Mouse (Mus musculus) midbrain, embryonic 14.5 days (tissue): ENCODE measurements at regions not wholly inside any gene's neighbourhood (a gene's known extent, or its start where the extent isn't known, plus 50 kb on each side); places are given as distances from the start of the nearest gene placed in this dataset.

Experiments
- ATAC-seq: fragments of 200-750 bp; cut with Nextera tagmentation; 2 replicates; pipeline ENCODE4 v1.8.0; 2017; ENCODE audit warnings: moderate number of reproducible peaks, moderate library complexity; ENCODE audit not compliant: low FRiP score, low TSS enrichment
- DNase-seq: peaks from one replicate; pipeline ENCODE4 v3.0.0-alpha.2; 2015
- H3K27ac ChIP-seq: fragments of 300-500 bp; sonication (generic); replicated peaks from 2 replicates; pipeline ENCODE4 v1.5.1; 2014; ENCODE audit warnings: mild to moderate bottlenecking, low read depth, low read length, moderate library complexity
- H3K27me3 ChIP-seq: fragments of 300-500 bp; sonication (generic); 2 replicates; pipeline ENCODE4 v1.6.1; 2014; ENCODE audit warnings: low read length, control low read depth, mixed read lengths; ENCODE audit not compliant: control insufficient read depth, insufficient read depth
- H3K36me3 ChIP-seq: fragments of 300-500 bp; sonication (generic); 2 replicates; pipeline ENCODE4 v1.6.1; 2014; ENCODE audit warnings: low read length, control low read depth; ENCODE audit not compliant: control insufficient read depth, insufficient read depth
- H3K4me1 ChIP-seq: fragments of 300-500 bp; sonication (generic); 2 replicates; pipeline ENCODE4 v1.6.1; 2014; ENCODE audit warnings: mild to moderate bottlenecking, antibody characterized with exemption, low read length, control low read depth; ENCODE audit not compliant: control insufficient read depth, insufficient read depth
- H3K4me2 ChIP-seq: fragments of 300-500 bp; sonication (generic); 2 replicates; pipeline ENCODE4 v1.6.1; 2014; ENCODE audit warnings: mild to moderate bottlenecking, low read length, moderate library complexity
- H3K4me3 ChIP-seq: fragments of 300-500 bp; sonication (generic); replicated peaks from 2 replicates; pipeline ENCODE4 v1.5.1; 2014; ENCODE audit warnings: low read depth, low read length
- H3K9ac ChIP-seq: fragments of 300-500 bp; sonication (generic); replicated peaks from 2 replicates; pipeline ENCODE4 v1.6.1; 2014; ENCODE audit warnings: mild to moderate bottlenecking, low read length, moderate library complexity
- H3K9me3 ChIP-seq: fragments of 300-500 bp; sonication (generic); 2 replicates; pipeline ENCODE4 v1.6.1; 2016; ENCODE audit warnings: low read length, control low read depth, mixed read lengths; ENCODE audit not compliant: control insufficient read depth
- WGBS: fragments of 180-500 bp; shearing (Covaris S2); extraction: QIAGEN DNeasy Blood & Tissue Kit; methylation state at CpG from one replicate; pipeline ENCODE4 v1.1.7; 2014; 5-methylcytosine and 5-hydroxymethylcytosine counted together

DNA sequence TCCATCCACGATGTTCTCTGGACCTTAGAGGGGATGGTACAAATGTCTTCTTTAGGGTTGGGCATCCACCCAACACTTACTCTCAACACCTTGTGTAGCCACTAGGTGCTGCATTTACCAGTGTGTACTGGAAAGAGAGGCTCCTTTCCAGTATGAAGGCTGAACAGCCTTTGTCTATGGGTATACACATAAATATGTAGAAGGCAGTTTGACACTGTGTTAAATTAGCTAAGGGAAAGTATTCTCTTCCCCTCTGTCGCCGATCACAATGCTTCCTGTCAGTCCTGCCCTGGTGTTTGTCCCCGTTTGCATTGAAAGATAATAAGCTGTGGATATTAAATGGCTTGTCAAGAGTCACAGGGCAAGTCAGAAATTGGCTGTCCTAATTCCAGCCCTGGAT lies 104.0 kb upstream of the Ddit4l start:
- Histone ChIP-seq H3K9me3 (no peaks in the 10 kb centered on the region), H3K9ac (no peak overlapping the region), H3K4me1 (no peaks in the 10 kb centered on the region), H3K27me3 (no peaks in the 10 kb centered on the region), H3K4me3 (no peak overlapping the region), H3K27ac (no peak overlapping the region), H3K4me2 (no peak overlapping the region), H3K36me3 (no peaks in the 10 kb centered on the region)
- DNase-seq (no peak), ATAC-seq (no peak)
- 36% methylated on average over 4 of the region's 4 CpGs for WGBS

DNA sequence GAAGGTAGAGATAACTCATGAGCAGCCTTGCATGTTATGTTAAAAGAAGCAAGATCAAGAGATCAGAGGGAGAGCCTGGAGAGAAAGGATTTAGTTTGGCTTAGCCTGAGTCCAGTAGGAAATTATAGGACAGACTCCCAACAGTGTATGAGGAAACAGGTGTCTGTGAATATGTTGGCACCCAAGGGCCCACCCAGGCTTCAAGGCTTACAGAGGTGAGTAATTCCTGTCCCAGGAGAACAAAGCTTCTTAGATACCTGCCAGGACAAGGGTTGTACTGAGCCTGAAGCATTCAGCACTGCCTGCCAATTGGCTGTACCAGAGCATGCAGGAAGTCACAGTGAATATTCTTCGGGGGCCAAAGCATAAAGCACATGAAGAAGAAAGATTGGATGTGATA lies 101.2 kb upstream of the Ddit4l start:
- no peak for DNase-seq
- H3K27ac ChIP-seq: no peak overlapping the region
- 93% methylated on average over 1 of the region's 1 CpGs for WGBS

GRCm38 (mm10) chr3:137525606-137526575 lies 95.5 kb upstream of the Ddit4l start:
- ATAC-seq (no peak), DNase-seq (no peak)
- Histone ChIP-seq H3K4me1 (peaks cover 10% of the 10 kb centered on the region; the same call in 1 of the 2 replicates), H3K36me3 (no peaks in the 10 kb centered on the region), H3K4me2 (no peak overlapping the region), H3K9ac (no peak overlapping the region), H3K9me3 (no peaks in the 10 kb centered on the region), H3K27me3 (no peaks in the 10 kb centered on the region), H3K27ac (no peak overlapping the region), H3K4me3 (no peak overlapping the region)
- 78% methylated on average over 12 of the region's 12 CpGs for WGBS

More for the DNA sequence above, 101.2 kb upstream of the Ddit4l start:
- no peaks in the 10 kb centered on the region for H3K9me3 ChIP-seq
- H3K36me3 ChIP-seq: no peaks in the 10 kb centered on the region
- no peak overlapping the region for H3K4me2 ChIP-seq
- no peak overlapping the region for H3K9ac ChIP-seq
- no peak overlapping the region for H3K4me3 ChIP-seq
- no peaks in the 10 kb centered on the region for H3K4me1 ChIP-seq
- no peak for ATAC-seq
- H3K27me3 ChIP-seq: no peaks in the 10 kb centered on the region

DNA sequence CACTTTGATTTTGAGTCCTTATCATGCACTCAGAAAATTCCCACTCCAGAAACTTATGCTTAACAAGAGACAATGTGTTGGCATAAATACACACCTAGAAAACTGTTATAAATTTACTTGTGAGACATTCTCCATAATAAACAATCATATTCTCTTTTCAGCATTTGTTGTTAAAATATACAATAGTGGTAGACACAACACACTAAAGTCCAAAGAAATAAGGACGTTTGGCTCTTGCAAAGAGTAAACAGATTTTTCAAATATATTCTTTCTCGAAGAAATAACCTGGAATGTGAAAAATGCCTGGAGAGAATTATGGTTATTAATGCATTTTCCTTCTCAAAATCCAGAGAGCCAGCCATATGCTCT lies 91.8 kb upstream of the Ddit4l start:
- H3K4me1 ChIP-seq: peaks cover 10% of the 10 kb centered on the region; the same call in 1 of the 2 replicates
- H3K27ac ChIP-seq: 0 out of 2 replicates have a peak overlapping the region, but pooled peaks have one; percentile 34
- H3K27me3 ChIP-seq: no peaks in the 10 kb centered on the region
- H3K36me3 ChIP-seq: no peaks in the 10 kb centered on the region
- no peak overlapping the region for H3K4me2 ChIP-seq
- ATAC-seq (no peak), DNase-seq (no peak)
- H3K4me3 ChIP-seq: no peak overlapping the region
- H3K9ac ChIP-seq: no peak overlapping the region
- 53% methylated on average over 2 of the region's 2 CpGs for WGBS
- no peaks in the 10 kb centered on the region for H3K9me3 ChIP-seq

GRCm38 (mm10) chr3:137529961-137530609 lies 91.3 kb upstream of the Ddit4l start:
- no peak overlapping the region for H3K4me3 ChIP-seq
- H3K36me3 ChIP-seq: no peaks in the 10 kb centered on the region
- WGBS: 28% methylated on average over 7 of the region's 7 CpGs
- no peaks in the 10 kb centered on the region for H3K9me3 ChIP-seq
- ATAC-seq: peak; percentile 46; the same call in 1 of the 2 replicates
- no peak overlapping the region for H3K9ac ChIP-seq
- no peaks in the 10 kb centered on the region for H3K27me3 ChIP-seq
- DNase-seq: peak; percentile 36
- H3K27ac ChIP-seq: peak overlapping the region; percentile 34; the same call in 1 of the 2 replicates
- peaks cover 10% of the 10 kb centered on the region; the same call in 1 of the 2 replicates for H3K4me1 ChIP-seq
- no peak overlapping the region for H3K4me2 ChIP-seq

DNA sequence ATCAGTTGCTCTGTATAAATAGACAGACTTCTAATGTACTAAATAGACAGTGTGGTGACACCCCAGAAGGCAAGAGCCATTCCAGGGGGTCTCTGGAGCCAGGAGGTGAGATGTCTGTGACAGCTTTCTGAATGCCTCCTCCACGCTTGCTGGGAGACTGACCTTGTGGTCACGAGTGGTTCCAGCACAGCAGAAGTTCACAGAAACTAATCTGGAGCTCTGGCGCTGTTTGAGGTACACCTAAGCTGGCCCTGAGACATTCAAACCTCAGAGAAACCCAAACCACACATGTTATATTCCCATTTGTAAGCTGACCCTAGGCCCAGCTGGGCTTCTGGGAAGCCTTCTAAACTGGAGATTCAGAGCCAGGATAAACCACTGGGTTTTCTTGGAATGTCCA lies 79.7 kb upstream of the Ddit4l start:
- peaks cover 12% of the 10 kb centered on the region; the same call in 1 of the 2 replicates for H3K27me3 ChIP-seq
- no peaks in the 10 kb centered on the region for H3K36me3 ChIP-seq
- H3K9ac ChIP-seq: no peak overlapping the region
- no peak for DNase-seq
- no peak overlapping the region for H3K4me3 ChIP-seq
- H3K9me3 ChIP-seq: no peaks in the 10 kb centered on the region
- no peaks in the 10 kb centered on the region for H3K4me1 ChIP-seq
- H3K27ac ChIP-seq: no peak overlapping the region
- ATAC-seq: no peak
- 79% methylated on average over 3 of the region's 3 CpGs for WGBS
- H3K4me2 ChIP-seq: no peak overlapping the region

GRCm38 (mm10) chr3:137542343-137542742 lies 79.1 kb upstream of the Ddit4l start:
- Histone ChIP-seq H3K9ac (no peak overlapping the region), H3K4me3 (no peak overlapping the region), H3K27ac (no peak overlapping the region), H3K9me3 (no peaks in the 10 kb centered on the region), H3K4me1 (0 out of 2 replicates have a peak, but pooled peaks cover under 1% of the 10 kb centered on the region), H3K36me3 (no peaks in the 10 kb centered on the region), H3K4me2 (no peak overlapping the region), H3K27me3 (peaks cover 12% of the 10 kb centered on the region; the same call in 1 of the 2 replicates)
- ATAC-seq (no peak), DNase-seq (no peak)
- WGBS: 69% methylated on average over 1 of the region's 1 CpGs

DNA sequence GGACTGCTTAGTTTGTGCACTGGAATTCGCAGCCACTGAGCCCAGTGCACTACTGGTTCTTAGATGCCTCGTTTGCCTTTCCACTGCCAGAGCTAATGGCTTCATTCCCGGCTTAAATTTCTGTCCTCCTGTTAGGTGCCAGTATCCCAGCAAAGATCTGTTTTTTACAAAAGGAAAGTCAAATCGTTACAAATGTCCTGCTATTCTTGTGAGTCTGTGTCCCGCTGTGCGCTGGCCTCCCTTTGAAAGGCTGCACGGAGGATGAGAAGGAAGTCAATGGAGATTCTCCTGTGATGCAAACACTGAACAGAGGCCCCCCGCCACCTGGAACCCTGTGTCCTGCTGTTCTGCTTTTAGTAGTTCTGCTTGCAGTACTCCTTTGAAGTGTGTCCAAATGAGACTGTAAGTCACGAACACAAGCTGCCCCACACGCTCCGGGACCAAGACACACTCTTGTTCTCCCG lies 74.0 kb upstream of the Ddit4l start:
- Histone ChIP-seq H3K27me3 (peaks cover 21% of the 10 kb centered on the region), H3K9me3 (no peaks in the 10 kb centered on the region), H3K4me2 (peak overlapping the region; percentile 50), H3K27ac (no peak overlapping the region), H3K36me3 (no peaks in the 10 kb centered on the region), H3K4me3 (peak overlapping the region; percentile 15; the same call in 1 of the 2 replicates), H3K4me1 (peaks cover 10% of the 10 kb centered on the region; the same call in 1 of the 2 replicates), H3K9ac (peak overlapping the region; percentile 27; the same call in 1 of the 2 replicates)
- peak; percentile 74 for DNase-seq
- 3% methylated on average over 12 of the region's 12 CpGs for WGBS
- peak; percentile 57; the same call in 1 of the 2 replicates for ATAC-seq
